Mouse (Mus musculus): ENCODE data around the gene Mypn.

DNA sequence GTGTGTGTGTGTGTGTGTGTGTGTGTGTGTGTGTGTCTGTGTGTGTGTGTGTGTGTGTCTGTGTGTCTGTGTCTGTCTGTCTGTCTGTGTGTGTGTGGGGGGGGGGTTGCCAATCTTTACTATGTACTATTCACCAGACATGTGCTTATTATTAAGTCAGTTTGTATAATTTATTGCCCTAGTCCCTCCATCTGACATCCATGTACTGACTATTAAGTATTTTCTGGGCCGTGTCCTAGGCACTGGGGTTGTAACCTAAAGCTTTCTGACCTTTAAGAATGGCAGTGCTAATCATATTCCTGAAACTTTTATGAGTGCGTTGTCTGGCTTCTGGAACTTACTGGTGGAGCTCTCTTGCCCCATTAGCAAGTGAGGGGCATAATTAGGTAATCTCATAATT, 107.0 kb downstream of the Mypn start:
- TF ChIP-seq CTCF (IDR thresholded peaks at IDR 0.05; ENCODE audit: borderline replicate concordance, insufficient read depth, low read length) = no peak
- TF ChIP-seq POLR2A (IDR thresholded peaks at IDR 0.05; ENCODE audit: low read depth, low read length) = no peak
